Mouse (Mus musculus) frontal cortex, postnatal 25 days (tissue): ENCODE measurements around the gene Dyrk4.

Source experiments
- DNase-seq, 2 experiments: peaks; one replicate each; pipeline ENCODE4 v3.0.0; 2022; ENCODE audit warnings: low spot score in 2 of 2

Gene Dyrk4

DNA sequence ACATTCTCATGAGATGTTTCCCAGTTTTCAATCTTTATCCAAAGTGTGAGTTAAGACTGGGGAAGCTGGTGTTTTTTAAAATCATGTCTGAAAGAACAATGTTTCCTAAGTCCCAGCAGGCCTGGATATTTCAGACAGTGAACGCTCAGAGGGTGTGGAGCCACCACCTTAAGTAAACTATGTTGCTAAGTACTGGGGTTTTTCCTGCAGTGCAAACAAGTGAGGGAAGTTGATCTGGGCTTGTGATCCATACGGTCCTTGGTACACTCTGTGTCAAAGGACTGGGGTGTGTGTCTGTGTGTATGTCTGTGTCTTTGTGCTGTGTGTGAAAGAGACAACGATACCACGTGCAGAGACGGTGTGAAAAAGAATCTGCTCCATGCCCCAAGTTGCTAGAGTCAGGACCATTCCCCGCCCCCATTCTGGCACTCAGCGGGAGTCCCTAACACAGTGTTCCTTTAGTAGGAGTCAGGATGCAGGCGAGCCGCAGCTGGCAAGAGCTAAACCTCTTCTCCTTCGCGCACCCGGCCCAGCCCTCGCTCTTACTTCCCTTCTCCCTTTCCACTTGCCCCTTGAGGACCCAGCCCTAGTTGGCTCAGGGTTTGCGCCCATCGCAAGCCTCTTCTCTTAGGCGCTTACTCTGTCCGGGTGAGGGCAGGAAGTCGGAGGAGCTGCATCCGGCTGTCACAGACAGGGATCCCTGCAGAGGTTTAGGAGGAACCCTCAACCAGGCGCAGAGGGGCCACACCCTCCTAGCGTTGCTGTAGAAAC lies at the start of gene Dyrk4:
Dyrk4 (minus strand) TSS at position 729 of the 771 bp plus-strand sequence.
- no peak for DNase-seq

DNA sequence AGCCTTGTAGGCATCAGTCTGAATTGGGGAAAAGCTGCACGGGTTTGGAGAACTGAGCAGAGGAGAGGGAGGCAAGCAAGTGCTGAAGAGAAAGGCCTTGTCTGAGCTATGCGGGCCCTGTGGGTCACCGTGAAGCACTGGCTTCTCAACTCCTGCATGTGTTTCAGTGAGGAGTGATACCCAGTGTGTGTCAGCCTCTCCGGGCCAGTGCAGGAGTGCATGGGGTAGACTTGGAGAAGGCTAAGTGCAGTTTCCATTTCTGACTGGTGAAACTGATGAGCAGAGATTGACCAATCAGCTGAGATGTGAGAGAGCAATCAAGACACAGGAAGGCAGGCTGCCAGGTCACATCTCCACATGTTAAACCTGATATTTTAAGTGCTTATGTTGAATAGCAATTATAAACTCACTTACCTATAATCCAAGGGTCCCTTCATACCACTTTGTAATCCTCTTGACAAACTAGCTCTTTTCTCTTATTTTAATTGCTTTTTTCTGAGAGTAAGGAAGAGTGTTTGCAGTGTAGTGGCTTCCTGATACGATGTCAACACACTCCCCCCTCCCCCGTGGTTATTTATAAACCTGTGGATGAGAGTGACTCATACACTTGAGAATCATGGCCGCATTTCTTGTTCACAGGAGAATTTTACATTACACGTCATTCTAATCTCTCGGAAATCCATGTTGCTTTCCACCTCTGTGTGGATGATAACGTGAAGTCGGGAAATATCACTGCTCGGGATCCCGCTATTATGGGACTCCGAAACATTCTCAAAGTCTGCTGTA lies 44.8 kb upstream of the Dyrk4 start:
- DNase-seq, result no peak

DNA sequence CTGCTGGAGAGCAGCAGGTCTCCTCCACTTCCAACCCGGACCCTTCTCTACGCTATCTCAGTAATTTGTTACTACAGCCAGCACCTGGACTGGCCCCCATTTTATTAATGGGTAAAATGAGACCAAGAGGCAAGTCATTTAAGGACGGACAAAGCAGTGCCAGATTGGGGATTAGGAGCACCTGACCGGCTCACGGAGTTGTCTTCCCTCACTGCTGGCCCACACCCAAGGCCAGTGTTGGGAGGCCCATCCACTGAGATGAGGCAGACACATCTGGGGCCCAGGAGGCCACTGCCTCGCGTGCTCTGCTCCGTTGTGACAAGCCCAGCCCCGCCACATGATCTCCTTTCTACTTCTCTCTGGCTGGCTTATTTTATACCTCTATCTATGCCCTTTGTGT lies 41.8 kb upstream of the Dyrk4 start:
- no peak for DNase-seq

DNA sequence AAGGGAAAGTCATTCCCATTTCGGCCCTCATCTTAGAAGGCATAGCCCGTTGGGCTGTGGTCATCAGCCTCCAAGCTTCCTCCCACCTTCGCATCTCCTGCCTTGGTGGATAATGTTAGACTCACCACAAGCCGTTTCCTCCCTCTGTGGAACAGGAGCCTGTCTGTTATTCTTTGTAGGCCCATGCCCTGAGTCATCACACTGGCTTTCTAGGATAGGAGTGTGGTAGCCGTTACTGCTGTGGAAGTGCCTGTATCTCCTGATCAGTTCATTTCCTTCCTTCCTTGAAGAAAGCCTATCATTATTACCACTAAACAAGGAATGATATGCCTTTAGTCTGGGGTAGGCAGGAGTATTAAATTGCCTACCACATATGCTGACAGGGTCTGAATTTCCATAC lies 41.1 kb upstream of the Dyrk4 start:
- no peak for DNase-seq

DNA sequence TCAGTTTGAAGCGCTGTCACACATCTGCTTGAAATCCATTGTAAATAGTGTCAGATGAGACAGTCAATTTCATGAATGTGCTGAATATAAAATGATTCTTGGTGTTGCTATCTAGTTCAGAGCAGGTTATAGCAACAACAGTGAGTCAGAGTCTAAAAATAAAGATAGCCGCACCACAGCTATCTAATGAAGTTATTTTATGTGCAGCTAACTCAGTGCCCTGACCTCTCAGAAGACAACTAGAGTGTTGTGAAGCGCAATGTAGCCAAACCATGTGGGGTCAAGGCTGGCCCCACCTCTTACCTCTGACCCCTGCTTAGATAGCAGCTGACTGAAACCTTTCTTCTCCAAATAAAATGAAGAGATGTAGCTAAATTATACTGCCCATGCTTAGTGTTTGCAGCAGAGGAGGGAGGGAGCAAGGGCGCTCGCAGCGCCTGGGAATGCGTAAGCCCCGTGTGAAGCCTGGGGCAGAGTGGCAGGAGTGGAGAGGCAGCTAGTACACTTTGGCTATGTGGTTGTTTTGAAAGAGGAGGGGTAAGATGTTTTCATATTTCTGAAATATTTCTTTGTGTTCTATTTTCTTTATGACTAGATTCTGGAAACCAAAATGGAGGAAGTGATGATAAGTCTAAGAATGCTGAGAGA lies 39.9 kb upstream of the Dyrk4 start:
- no peak for DNase-seq

DNA sequence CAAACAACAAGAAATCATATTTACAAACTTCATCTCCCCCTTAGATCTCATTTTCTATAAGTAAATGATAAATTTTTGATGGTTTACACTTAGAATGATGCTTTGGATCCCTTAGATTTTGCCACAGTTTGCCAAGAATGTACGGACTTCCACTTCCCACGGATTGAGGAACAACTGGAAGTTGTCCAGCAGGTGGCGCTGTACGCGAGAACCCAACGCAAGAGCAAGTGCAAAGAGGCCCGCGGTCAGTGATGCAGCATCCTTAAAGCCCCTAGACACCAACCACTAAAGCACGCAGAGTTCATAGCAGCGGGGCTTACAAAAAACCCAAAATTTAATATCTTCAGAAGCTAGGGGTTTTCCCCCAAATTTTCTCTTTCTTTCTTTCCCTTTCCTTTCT lies 34.1 kb upstream of the Dyrk4 start:
- DNase-seq, result peak; percentile 61 to 70

DNA sequence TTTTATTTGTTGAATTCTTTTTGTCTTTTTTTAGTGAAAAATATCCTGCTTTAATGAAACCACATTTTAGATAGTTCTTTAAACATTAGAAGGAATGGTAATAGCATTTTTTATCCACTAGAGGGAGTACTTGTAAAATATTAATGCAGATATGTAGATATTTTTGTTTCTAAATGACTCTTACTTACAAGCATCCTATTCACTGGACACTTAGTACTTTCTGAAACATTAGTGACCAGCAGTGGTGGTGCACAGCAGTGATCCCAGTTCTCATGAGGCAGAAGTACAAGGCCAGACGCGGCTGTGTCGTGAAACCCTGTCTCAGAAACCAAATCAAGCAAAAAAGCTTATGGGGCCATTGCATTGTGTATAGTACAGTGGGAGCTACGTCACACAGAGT lies 26.7 kb upstream of the Dyrk4 start:
- no peak for DNase-seq

DNA sequence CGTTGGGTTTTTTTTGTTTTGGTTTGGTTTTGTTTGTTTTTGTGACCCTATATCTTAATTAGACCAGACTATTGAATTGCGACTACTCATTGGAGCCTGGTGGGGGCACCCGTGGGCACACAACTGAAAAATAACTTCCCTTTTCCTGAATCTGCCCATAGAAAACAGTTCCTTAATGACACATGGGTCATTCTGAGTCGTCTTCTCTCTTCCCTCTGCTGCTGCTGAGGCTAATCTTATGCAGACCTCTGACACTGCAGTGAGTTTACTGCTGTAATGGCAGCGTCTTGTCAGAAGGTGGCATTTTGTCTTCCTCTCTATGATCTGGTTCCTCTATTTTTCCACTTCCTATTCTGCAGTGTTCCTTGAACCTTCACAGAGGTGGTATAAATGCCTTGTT lies 18.8 kb upstream of the Dyrk4 start:
- no peak for DNase-seq

DNA sequence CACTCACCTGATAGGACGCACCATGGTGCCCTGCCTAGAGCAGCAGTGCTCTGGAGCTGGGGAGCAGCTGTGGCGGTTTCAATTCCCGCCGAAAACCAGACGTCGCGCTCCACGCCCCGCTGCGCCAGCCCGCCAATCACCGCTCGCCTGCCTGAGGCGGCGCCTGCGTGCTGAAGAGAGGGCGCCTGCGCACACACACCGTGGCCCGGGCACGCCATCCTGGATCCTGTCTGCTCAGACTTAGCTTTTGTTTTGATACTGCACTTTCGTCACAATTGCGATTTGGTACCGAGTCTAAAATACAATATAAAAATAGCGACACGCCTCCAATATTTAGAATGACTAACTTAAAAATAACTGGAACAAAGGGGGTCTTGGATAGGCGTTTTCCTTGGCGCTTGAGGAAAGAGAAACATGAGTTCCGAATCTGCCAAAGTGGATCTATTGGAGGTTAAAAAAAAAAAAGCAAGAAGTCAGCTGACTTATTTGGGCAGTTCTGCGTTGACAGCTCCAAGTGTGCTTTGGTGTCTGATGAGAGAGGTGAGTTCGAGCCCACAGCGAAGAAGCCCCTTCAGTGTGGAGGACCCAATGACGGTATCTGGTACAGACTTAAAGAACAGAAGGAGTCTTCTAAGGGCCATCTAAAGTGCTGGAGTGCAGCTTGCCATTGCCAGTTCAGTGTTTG lies 18.0 kb upstream of the Dyrk4 start, which contains the start of the genes Rad51ap1 and D6Wsu163e:
Rad51ap1 (minus strand) TSS at position 101 of the 685 bp plus-strand sequence.
D6Wsu163e (plus strand) TSS at position 476 of the 685 bp plus-strand sequence.
- peak; percentile 83 to 94 for DNase-seq

DNA sequence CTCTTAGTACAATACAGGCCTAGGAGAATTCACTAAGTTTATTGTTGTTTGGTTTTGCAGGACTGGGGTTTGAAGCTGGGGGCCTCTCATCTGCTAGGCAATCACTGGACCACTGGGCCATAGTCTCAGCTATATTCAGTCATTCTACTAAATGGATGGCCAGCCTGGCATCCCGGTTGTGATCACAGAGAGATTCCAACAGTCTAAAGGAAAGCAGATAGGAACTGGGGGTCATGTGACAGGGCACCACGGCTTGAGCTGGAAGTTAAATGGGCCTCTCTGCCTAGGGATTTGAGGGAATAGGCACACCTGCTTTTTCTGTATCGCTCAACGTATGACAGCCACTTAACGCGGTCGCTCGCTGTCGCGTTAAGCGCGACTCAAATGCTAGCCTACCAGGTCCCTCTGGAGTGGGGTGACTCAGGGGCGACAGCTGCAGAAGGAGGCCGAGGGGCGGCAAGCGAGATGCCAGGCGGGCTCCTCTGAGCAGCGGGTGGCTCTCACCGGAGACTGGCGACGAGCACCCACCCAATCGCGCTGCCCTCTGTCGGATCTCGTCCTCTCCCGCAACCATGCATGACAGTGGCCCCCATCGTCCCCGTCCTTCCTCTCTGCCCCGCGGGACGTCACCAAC lies 17.3 kb upstream of the Dyrk4 start:
- DNase-seq, result no peak

DNA sequence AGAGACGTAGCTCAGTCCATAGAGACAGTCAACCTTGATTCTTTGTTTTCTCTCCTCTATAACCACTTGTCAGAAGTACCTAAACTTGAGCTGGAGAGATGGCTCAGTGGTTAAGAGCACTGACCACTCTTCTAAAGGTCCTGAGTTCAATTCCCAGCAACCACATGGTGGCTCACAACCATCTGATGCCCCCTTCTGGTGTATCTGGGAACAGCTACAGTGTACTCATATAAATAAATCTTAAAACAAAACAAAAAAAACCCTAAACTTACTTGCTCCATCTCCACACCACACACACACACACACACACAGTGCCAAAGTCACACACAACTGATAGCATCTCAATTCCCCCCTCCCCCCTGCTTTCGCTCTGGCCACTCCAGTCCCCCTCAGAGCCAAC lies 16.4 kb upstream of the Dyrk4 start:
- no peak for DNase-seq

DNA sequence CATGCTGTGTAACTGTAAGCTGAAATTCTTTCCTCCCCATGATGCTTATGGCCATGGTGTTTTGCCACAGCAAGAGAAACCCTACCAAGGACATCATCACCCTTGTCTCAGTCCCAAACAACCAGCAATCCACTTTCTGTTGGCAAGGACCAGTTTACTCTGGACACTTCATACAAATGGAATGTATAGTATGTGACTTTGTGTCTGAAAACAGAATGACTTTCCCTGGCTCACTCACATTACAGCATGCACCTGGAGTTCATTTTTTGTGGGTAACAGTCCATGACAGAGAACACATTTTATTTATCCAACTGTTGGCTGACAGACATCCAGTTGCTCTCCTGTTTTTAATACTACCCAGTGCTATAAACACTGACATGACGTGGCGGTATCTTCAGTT lies 11.3 kb upstream of the Dyrk4 start:
- no peak for DNase-seq

DNA sequence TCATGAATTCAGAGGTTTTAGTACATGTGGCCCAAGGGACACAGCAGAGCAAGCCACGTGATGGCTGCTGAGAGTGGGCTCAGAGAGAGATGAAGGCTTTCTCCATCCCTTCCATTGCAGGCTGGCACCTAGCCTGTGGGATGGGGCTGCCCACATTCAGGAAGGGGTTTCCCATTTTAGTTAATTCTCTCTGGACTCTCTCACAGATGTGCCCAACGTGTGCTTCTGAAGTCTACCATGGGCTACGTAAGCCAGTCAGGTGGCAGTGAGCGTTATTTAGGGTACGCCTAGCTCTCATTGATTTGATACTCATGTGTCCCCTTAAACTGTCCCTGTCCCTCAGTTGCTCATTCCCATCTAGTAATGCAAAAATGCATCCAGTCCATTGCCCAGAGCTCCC lies 6.7 kb downstream of the Dyrk4 start:
- no peak for DNase-seq

DNA sequence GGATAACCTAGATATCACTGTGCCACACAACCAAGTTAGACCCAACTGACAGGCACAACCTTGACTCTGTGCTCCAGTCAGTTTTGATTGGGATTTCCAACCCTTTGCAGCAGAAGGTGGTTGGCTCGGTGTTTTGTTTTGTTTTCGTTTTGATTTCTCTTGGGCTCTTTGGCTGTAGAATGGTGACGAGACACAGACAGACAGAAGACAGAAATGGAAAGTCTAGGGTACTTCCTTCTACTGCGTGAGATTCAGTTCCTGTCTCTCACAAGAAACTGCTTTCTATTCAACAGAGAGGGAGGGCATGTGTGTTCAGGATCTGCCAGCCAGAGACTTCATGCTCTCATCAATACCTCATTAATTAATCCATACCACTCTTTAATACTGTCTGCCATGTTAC lies 10.9 kb downstream of the Dyrk4 start:
- no peak for DNase-seq

DNA sequence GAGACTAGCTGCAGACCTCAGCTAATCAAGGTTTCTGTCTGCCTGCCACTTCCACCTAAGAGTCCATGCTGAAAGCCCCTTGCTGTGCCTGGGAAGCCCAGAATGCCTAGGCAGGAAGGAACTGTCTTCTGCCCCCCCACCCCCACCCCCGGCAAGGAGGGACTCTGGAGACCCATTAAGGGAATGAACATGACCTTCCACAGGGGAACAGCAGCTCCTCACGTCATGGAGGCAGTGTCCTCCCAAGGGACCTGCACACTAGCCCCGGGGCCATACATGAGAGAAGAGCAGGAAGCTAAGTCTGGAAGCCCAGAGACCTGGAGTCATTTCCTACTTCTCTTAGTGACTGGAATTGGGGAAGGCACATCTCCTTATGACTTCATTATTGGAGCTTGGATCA lies 13.8 kb downstream of the Dyrk4 start:
- no peak for DNase-seq

DNA sequence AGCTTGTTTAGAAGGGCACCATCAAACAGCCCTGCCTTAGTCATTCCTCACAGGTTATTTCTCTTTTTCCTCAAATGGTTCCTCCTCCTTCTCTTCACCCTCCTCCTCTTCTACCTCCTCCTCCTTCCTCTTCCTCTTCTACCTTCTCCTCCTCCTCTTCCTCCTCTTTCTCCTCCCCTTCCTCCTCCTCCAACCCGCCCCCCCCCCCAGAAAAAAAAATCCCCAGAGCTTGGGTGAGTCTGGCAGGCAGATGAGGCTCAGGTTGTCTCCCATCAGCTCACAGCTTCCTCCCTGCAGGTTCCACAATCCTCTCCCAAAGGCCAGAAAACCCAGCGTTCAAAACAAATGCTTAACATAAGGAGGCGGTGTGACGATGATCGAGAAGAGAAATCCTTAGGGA lies 14.3 kb downstream of the Dyrk4 start:
- no peak for DNase-seq

DNA sequence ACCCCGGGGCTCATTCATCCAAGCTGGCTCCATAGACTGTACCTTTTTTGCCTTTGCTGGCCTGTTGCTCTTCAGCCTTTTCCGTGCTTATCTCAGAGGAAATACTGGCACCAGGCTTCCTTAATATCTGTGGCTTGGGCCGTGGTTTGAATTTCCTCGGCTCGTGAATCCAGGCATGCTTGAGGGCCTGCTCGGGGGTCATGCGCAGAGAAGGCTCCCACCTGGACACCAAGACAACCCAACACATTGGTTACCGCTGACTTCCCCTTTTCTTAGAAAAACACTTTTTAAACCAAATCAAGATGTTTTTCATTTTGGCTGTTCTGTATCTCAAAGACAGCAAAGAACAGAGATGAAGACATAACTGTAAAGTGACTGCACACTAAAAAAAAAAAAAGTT lies 44.5 kb downstream of the Dyrk4 start:
- DNase-seq, result no peak

DNA sequence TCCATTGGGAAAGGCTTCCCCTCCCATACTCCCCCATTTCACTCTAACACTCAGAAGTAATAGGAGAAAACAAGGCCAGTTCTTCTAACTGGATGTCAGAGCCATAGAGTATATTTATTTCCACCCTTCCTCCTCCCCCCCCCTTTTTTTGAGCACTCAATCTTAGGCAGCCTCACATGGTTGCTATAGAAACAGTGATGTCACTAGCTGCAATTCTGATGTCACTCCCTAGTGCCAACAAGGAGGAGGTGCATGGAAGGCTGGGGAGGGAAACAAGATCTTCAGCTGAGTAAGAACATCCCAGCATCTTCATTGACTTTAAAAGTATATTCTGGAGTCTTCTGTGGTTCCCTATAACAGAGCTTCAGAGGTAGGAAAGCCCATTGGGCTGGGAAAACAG lies 68.8 kb downstream of the Dyrk4 start, which contains the start of gene Akap3:
Akap3 (plus strand) TSS at position 218 of the 400 bp plus-strand sequence.
- DNase-seq, result no peak

DNA sequence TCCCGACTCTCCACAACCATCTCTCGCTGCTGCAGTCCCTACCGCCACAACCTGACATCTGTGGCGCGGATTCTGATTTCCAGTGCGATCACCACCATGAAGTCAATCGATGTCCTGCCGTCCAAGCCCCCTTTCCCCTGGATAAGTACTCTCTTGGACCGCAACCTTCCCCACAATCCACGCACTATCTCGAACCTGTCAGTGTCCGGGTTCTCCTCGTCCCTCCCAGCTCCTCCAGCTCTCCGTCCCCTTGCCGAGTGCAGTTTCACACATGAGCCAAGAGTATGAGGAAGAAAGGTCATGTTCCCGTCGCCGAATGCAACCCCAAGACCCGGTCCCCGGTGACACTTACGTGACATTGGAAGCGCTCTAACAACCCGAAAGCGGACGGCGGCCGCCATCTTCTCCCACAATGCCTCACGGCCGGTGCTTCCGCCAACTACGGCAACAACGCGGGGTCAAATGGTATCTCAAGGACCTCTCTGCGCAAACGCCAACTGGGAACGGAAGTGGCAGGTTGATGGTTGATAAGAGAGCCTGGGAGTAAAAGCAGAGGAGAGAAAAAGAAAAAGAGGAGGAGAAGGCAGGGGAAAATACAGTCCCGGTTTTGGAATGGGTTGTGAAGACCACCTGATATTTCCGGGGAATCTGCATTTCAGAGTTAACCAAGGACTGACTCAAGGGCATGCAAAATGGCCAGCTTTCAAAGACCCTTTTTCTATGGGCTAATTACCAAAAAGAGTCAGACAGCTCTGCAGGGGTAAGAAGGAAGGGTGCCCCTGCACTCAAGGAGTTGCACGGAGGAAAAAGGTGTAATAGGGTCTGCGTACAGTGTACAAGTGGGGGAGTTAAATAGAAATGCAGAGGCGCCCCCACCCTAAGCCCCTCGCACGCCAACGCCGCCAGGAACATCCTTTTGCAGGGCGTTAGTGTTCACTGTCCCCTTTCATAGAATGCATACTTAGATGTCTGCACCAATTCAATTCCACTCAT lies 72.6 kb downstream of the Dyrk4 start, which contains the start of gene Ndufa9:
Ndufa9 (minus strand) TSS at position 425 of the 993 bp plus-strand sequence.
- DNase-seq, result peak; percentile 94 to 96

DNA sequence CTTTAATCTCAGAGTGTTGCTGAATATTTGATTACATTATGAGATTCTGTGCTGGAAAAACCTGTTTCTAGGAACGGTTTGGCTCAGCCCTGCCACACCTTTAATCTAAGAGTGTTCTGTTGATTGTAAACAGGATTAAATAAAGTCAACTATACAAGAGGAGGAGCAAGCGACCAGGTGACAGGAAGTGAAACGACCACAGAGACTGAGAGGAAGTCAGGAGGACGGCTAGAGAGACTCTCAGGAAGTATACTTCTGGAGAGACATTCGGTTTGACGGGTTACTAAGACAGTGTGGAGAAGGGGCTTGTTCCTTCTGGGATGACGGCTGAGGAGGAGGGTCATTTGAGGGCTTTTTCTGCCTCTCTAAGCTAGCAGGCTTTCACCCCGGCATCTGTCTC lies 85.0 kb downstream of the Dyrk4 start:
- no peak for DNase-seq
